Mouse (Mus musculus) heart, adult 2 months (tissue): ENCODE measurements around the gene Ccnl2.

Source experiments
- CTCF ChIP-seq: fragments of 200-600 bp; IDR thresholded peaks from 2 replicates; pipeline ENCODE4 v1.8.1; 2022; ENCODE audit warnings: antibody characterized with exemption, mild to moderate bottlenecking, moderate library complexity
- EP300 ChIP-seq: fragments of 200-500 bp; IDR thresholded peaks from 2 replicates; pipeline ENCODE4 v1.6.1; 2011; ENCODE audit warnings: low read depth, low read length, control low read depth; ENCODE audit not compliant: insufficient read depth

GRCm38 (mm10) chr4:155790021-155790489 lies 22.2 kb upstream of the Ccnl2 start, which contains the start of gene Ankrd65:
- TF ChIP-seq EP300 (no peak), CTCF (no peak)
